ENCODE assay signal across 15 mouse cellular contexts in the genomic region with DNA sequence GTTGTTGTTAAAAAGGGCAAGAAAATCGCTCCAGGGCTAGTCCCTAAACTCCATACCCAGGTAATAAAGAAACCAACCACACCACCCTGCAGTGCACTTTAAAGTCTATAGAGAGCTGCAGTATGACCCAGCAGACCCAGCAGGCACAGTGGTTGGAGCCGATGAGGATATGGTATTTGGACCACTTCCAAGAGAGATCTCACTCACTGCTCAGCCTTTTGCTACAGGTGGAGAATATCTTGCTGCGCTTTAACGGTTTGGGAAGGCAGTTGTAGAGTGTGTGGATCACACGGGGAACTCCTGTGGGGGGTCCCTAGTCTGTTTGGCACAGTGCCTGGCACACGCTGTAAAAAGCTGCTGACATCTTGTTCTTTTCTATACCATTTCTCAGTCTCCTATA.
A peak's percentile ranks its signal among the peaks of the same experiment; 100 is the strongest.
DNase-seq lines count a peak whose midpoint lies in the region; ATAC-seq and TF ChIP-seq lines count a peak whose summit lies in the region.
"Had no signal": no experiment of that assay in that cellular context is flagged by ENCODE, and none has a peak within 500 bp of the region (broad histone marks: within the 10 kb centered on the region; RNA-seq: fewer than 3 reads in every experiment).

No protein-coding gene starts in this region.

- H3K27me3 ChIP-seq in heart, embryonic 14.5 days (ENCODE audit: control insufficient read depth, insufficient read depth, low read length) = no peaks in the 10 kb centered on the region
- no peaks in the 10 kb centered on the region for H3K27me3 ChIP-seq in lung, postnatal 0 days (replicated peaks; ENCODE audit: insufficient read depth, low read length)
- no peaks in the 10 kb centered on the region for H3K27me3 ChIP-seq in intestine, embryonic 14.5 days (replicated peaks; ENCODE audit: control insufficient read depth, insufficient read depth, low read length)
- no peaks in the 10 kb centered on the region for H3K27me3 ChIP-seq in limb, embryonic 14.5 days (ENCODE audit: control insufficient read depth, insufficient read depth, low read length)

- peak overlapping the region; percentile 22; the same call in 1 of the 2 replicates for H3K4me2 ChIP-seq in heart, embryonic 14.5 days (ENCODE audit: low read length)
- H3K4me2 ChIP-seq in lung, postnatal 0 days (replicated peaks; ENCODE audit: low read depth, low read length) = no peak overlapping the region
- no peak overlapping the region for H3K4me2 ChIP-seq in intestine, embryonic 14.5 days (ENCODE audit: low read length)
- H3K4me2 ChIP-seq in limb, embryonic 14.5 days (replicated peaks; ENCODE audit: low read depth, low read length, severe bottlenecking) = no peak overlapping the region
- H3K4me2 ChIP-seq: liver, embryonic 11.5 days had no signal

- H3K36me3 ChIP-seq in heart, embryonic 14.5 days (ENCODE audit: control insufficient read depth, insufficient read depth, low read length) = no peaks in the 10 kb centered on the region
- H3K36me3 ChIP-seq in lung, postnatal 0 days (ENCODE audit: insufficient read depth, low read length) = no peaks in the 10 kb centered on the region
- H3K36me3 ChIP-seq in intestine, embryonic 14.5 days (ENCODE audit: control insufficient read depth, insufficient read depth, low read length) = no peaks in the 10 kb centered on the region
- no peaks in the 10 kb centered on the region for H3K36me3 ChIP-seq in limb, embryonic 14.5 days (ENCODE audit: control insufficient read depth, insufficient read depth, low read length)

- TF ChIP-seq CTCF in lung, postnatal 0 days (IDR thresholded peaks at IDR 0.05) = no peak
- TF ChIP-seq CTCF in lung, adult 2 months (IDR thresholded peaks at IDR 0.05; ENCODE audit: insufficient read depth, low read length) = no peak

- no peak for ATAC-seq in heart, embryonic 14.5 days (ENCODE audit: insufficient number of reproducible peaks, insufficient read depth, low FRiP score, low read depth)
- ATAC-seq in lung, postnatal 0 days = no peak
- no peak for ATAC-seq in intestine, embryonic 14.5 days (replicated peaks; ENCODE audit: low FRiP score, low TSS enrichment, low read depth)
- no peak for ATAC-seq in limb, embryonic 14.5 days (ENCODE audit: low FRiP score, low read depth)
- ATAC-seq: hindbrain, embryonic 16.5 days had no signal

- no peak for DNase-seq in heart, adult 9 months (ENCODE audit: low spot score in 2 of 2)
- DNase-seq in lung, postnatal 0 days (ENCODE audit: low spot score) = peak; percentile 35
- DNase-seq in lung, adult 2 months = no peak
- DNase-seq in intestine, embryonic 14.5 days (ENCODE audit: low spot score) = peak; percentile 50
- DNase-seq in limb, embryonic 14.5 days (ENCODE audit: low spot score) = peak; percentile 48
- no peak for DNase-seq in right cerebral cortex, adult 2 months (ENCODE audit: low spot score in 2 of 2)
- DNase-seq: adrenal gland, postnatal 36 days; cerebellum, postnatal 14 days; gastrocnemius, postnatal 25 days; midbrain, embryonic 14.5 days; right cerebral cortex, postnatal 25 days had no signal

- no peak for TF ChIP-seq EP300 in lung, postnatal 0 days (IDR thresholded peaks at IDR 0.05)

- 16% methylated on average over 6 of the region's 6 CpGs for WGBS in heart, embryonic 14.5 days
- 18% methylated on average over 6 of the region's 6 CpGs for WGBS in lung, postnatal 0 days
- 28% methylated on average over 6 of the region's 6 CpGs for WGBS in lung, adult 2 months
- 22% methylated on average over 6 of the region's 6 CpGs for WGBS in intestine, embryonic 14.5 days
- WGBS in limb, embryonic 14.5 days = 15% methylated on average over 6 of the region's 6 CpGs

- no peak overlapping the region for H3K4me3 ChIP-seq in heart, embryonic 14.5 days (ENCODE audit: control insufficient read depth in 1 of 2, insufficient read depth in 1 of 2, low read depth in 1 of 2, low read length in 2 of 2)
- no peak overlapping the region for H3K4me3 ChIP-seq in lung, postnatal 0 days (ENCODE audit: low read depth, low read length)
- H3K4me3 ChIP-seq in lung, adult 2 months (replicated peaks; ENCODE audit: extremely low read depth, low read depth, low read length) = no peak overlapping the region
- no peak overlapping the region for H3K4me3 ChIP-seq in intestine, embryonic 14.5 days (ENCODE audit: low read depth, low read length)
- H3K4me3 ChIP-seq in limb, embryonic 14.5 days (replicated peaks; ENCODE audit: low read length) = no peak overlapping the region
- H3K4me3 ChIP-seq: erythroblast, embryonic 14.5 days had no signal

- no peak for TF ChIP-seq POLR2A in lung, adult 2 months (IDR thresholded peaks at IDR 0.05; ENCODE audit: borderline replicate concordance, extremely low read depth, low read depth, low read length)
- TF ChIP-seq POLR2A in limb, embryonic 14.5 days (IDR thresholded peaks at IDR 0.05; ENCODE audit: borderline replicate concordance, extremely low read depth, insufficient read depth, insufficient read length) = no peak

- no peak overlapping the region for H3K27ac ChIP-seq in heart, embryonic 14.5 days (replicated peaks in 1 of 2; ENCODE audit: control insufficient read depth in 1 of 2, insufficient read depth in 1 of 2, low read depth in 2 of 2, low read length in 2 of 2)
- H3K27ac ChIP-seq in lung, postnatal 0 days (ENCODE audit: low read length) = no peak overlapping the region
- no peak overlapping the region for H3K27ac ChIP-seq in intestine, embryonic 14.5 days (ENCODE audit: low read depth)
- no peak overlapping the region for H3K27ac ChIP-seq in limb, embryonic 14.5 days (replicated peaks; ENCODE audit: low read depth, low read length)

- H3K4me1 ChIP-seq in heart, embryonic 14.5 days (ENCODE audit: control insufficient read depth in 2 of 2, insufficient read depth in 2 of 2, low read length in 2 of 2) = peaks cover 26 to 33% of the 10 kb centered on the region in 2 experiments
- H3K4me1 ChIP-seq in lung, postnatal 0 days (ENCODE audit: insufficient read depth, low read depth, low read length) = peaks cover 11% of the 10 kb centered on the region; the same call in 1 of the 2 replicates
- H3K4me1 ChIP-seq in lung, adult 2 months (ENCODE audit: control insufficient read depth, insufficient read depth, low read length) = peaks cover 10% of the 10 kb centered on the region; the same call in 1 of the 2 replicates
- peaks cover 23% of the 10 kb centered on the region; the same call in 1 of the 2 replicates for H3K4me1 ChIP-seq in intestine, embryonic 14.5 days (replicated peaks; ENCODE audit: control insufficient read depth, insufficient read depth, low read length)
- H3K4me1 ChIP-seq in limb, embryonic 14.5 days (ENCODE audit: control insufficient read depth, insufficient read depth, low read length) = peaks cover 36% of the 10 kb centered on the region

- no peak overlapping the region for H3K9ac ChIP-seq in heart, embryonic 14.5 days (ENCODE audit: low read length)
- no peak overlapping the region for H3K9ac ChIP-seq in lung, postnatal 0 days (replicated peaks; ENCODE audit: low read depth)
- no peak overlapping the region for H3K9ac ChIP-seq in intestine, embryonic 14.5 days (ENCODE audit: low read length)
- no peak overlapping the region for H3K9ac ChIP-seq in limb, embryonic 14.5 days (ENCODE audit: low read depth, low read length, severe bottlenecking)

- H3K9me3 ChIP-seq in heart, embryonic 14.5 days (ENCODE audit: control insufficient read depth, low read length) = no peaks in the 10 kb centered on the region
- H3K9me3 ChIP-seq in lung, postnatal 0 days (ENCODE audit: low read length) = no peaks in the 10 kb centered on the region
- no peaks in the 10 kb centered on the region for H3K9me3 ChIP-seq in intestine, embryonic 14.5 days (ENCODE audit: control insufficient read depth, low read length)
- no peaks in the 10 kb centered on the region for H3K9me3 ChIP-seq in limb, embryonic 14.5 days (ENCODE audit: control insufficient read depth, low read length)

Comparison
In these comparisons a context has a peak if more than half of its experiments do, and no peak if none do; other contexts are left out.
1. DNase-seq: peak in lung, postnatal 0 days (single experiment), intestine, embryonic 14.5 days (single experiment) and limb, embryonic 14.5 days (single experiment); none in heart, adult 9 months (0 of 2), lung, adult 2 months (single experiment) and right cerebral cortex, adult 2 months (0 of 2).